Comparison of ENCODE assay signal across 9 mouse cellular contexts in the genomic region with DNA sequence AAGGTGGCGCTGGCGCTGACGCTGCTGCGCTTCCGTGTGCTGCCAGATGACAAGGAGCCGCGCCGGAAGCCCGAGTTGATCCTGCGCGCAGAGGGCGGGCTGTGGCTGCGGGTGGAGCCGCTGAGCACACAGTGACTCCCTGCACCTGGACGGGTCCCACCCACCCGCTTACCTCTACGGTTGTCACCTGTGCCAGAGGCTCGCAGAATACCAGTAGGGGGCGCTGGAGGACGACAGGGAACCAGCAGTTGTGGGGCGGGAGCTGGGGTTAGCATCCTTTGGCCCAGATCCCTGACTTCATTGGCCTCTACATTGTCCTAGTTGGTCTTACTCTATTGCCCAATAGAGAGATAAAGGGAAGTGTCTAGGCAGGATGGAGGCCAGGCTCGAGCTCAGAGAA. TPM values are rescaled to one million over a fixed set of nuclear protein-coding genes. Genes with fewer than 3 reads are reported as not detected.
DNase-seq lines count a peak whose midpoint lies in the region; ATAC-seq and TF ChIP-seq lines count a peak whose summit lies in the region.
"Had no signal": no experiment of that assay in that cellular context is flagged by ENCODE, and none has a peak within 500 bp of the region (broad histone marks: within the 10 kb centered on the region; RNA-seq: fewer than 3 reads in every experiment).

No protein-coding gene starts in this region.

- H3K36me3 ChIP-seq in hindbrain, embryonic 15.5 days: no peaks in the 10 kb centered on the region
- H3K36me3 ChIP-seq in hindbrain, embryonic 10.5 days: peaks cover 13% of the 10 kb centered on the region; the same call in 1 of the 2 replicates
- H3K36me3 ChIP-seq in forebrain, postnatal 0 days (ENCODE audit: insufficient read depth): no peaks in the 10 kb centered on the region
- H3K36me3 ChIP-seq in liver, adult 2 months (ENCODE audit: control insufficient read depth, insufficient read depth, low read length): peaks cover 74% of the 10 kb centered on the region

- no peaks in the 10 kb centered on the region for H3K79me2 ChIP-seq in liver, adult 2 months (ENCODE audit: control insufficient read depth, insufficient read depth, low read length)

- no peak overlapping the region for H3K9ac ChIP-seq in hindbrain, embryonic 15.5 days
- H3K9ac ChIP-seq in forebrain, postnatal 0 days: no peak overlapping the region
- no peak overlapping the region for H3K9ac ChIP-seq in liver, adult 2 months (ENCODE audit: low read depth, low read length)

- 51% methylated on average over 22 of the region's 22 CpGs for WGBS in hindbrain, embryonic 15.5 days
- 47% methylated on average over 22 of the region's 22 CpGs for WGBS in hindbrain, embryonic 10.5 days
- WGBS in forebrain, postnatal 0 days: 42% methylated on average over 22 of the region's 22 CpGs
- 67% methylated on average over 22 of the region's 22 CpGs for WGBS in liver, adult 2 months

- no peaks in the 10 kb centered on the region for H3K4me1 ChIP-seq in hindbrain, embryonic 15.5 days (replicated peaks)
- H3K4me1 ChIP-seq in hindbrain, embryonic 10.5 days (replicated peaks): no peaks in the 10 kb centered on the region
- no peaks in the 10 kb centered on the region for H3K4me1 ChIP-seq in forebrain, postnatal 0 days (ENCODE audit: insufficient read depth)
- H3K4me1 ChIP-seq in liver, adult 2 months (ENCODE audit: control insufficient read depth, insufficient read depth, low read length): peaks cover 4% of the 10 kb centered on the region

- no peak for TF ChIP-seq POLR2A in liver, adult 2 months (IDR thresholded peaks at IDR 0.05; ENCODE audit: extremely low read depth, insufficient read depth, low read length)

- DNase-seq in hindbrain, embryonic 10.5 days (ENCODE audit: low spot score): no peak
- DNase-seq in T-cell, adult 2 months (ENCODE audit: low spot score): peak; percentile 23
- no peak for DNase-seq in forebrain, postnatal 0 days
- DNase-seq in liver, adult 2 months (ENCODE audit: extremely low read depth, low read depth, low spot score): peak; percentile 72
- peak; percentile 1 for DNase-seq in retina, postnatal 1 day
- DNase-seq in spleen, postnatal 36 days (ENCODE audit: low spot score in 2 of 2): no peak
- no peak for DNase-seq in gastrocnemius, postnatal 14 days

- H3K9me3 ChIP-seq in hindbrain, embryonic 15.5 days: peaks cover 7% of the 10 kb centered on the region; the same call in 1 of the 2 replicates
- peaks cover 16% of the 10 kb centered on the region for H3K9me3 ChIP-seq in hindbrain, embryonic 10.5 days
- H3K9me3 ChIP-seq in forebrain, postnatal 0 days (ENCODE audit: low read length): peaks cover 10% of the 10 kb centered on the region; the same call in 1 of the 2 replicates

- no peak overlapping the region for H3K4me3 ChIP-seq in hindbrain, embryonic 15.5 days
- no peak overlapping the region for H3K4me3 ChIP-seq in hindbrain, embryonic 10.5 days
- no peak overlapping the region for H3K4me3 ChIP-seq in forebrain, postnatal 0 days (ENCODE audit: low read depth, low read length)
- H3K4me3 ChIP-seq in liver, adult 2 months (ENCODE audit: insufficient read depth, low read depth, low read length): no peak overlapping the region

- intact Hi-C loops in gastrocnemius, postnatal 14 days (cut with DNase I; ENCODE audit: low total_unique reads): no loop called here

- H3K27ac ChIP-seq in hindbrain, embryonic 15.5 days (replicated peaks): no peak overlapping the region
- no peak overlapping the region for H3K27ac ChIP-seq in hindbrain, embryonic 10.5 days
- no peak overlapping the region for H3K27ac ChIP-seq in forebrain, postnatal 0 days (ENCODE audit: low read depth, low read length)
- H3K27ac ChIP-seq in liver, adult 2 months (replicated peaks; ENCODE audit: insufficient read depth, low read depth, low read length): no peak overlapping the region
- H3K27ac ChIP-seq: macrophage had no signal

- no peak for ATAC-seq in hindbrain, embryonic 15.5 days (ENCODE audit: low FRiP score, low read depth)
- ATAC-seq in forebrain, postnatal 0 days: no peak

- TF ChIP-seq CTCF in forebrain, postnatal 0 days (IDR thresholded peaks at IDR 0.05; ENCODE audit: low read depth): no peak
- TF ChIP-seq CTCF in liver, adult 2 months (IDR thresholded peaks at IDR 0.05; ENCODE audit: low read depth, low read length): peak; percentile 65

- peak overlapping the region; percentile 23; the same call in 1 of the 2 replicates for H3K4me2 ChIP-seq in hindbrain, embryonic 15.5 days
- 0 out of 2 replicates have a peak overlapping the region, but pooled peaks have one; percentile 13 for H3K4me2 ChIP-seq in forebrain, postnatal 0 days (ENCODE audit: low read depth)

- no peaks in the 10 kb centered on the region for H3K27me3 ChIP-seq in hindbrain, embryonic 15.5 days
- H3K27me3 ChIP-seq in hindbrain, embryonic 10.5 days (ENCODE audit: insufficient read depth, poor library complexity, severe bottlenecking): no peaks in the 10 kb centered on the region
- H3K27me3 ChIP-seq in forebrain, postnatal 0 days (ENCODE audit: insufficient read depth, low read length): no peaks in the 10 kb centered on the region
- H3K27me3 ChIP-seq in liver, adult 2 months (ENCODE audit: control insufficient read depth, insufficient read depth, low read length): no peaks in the 10 kb centered on the region

RNA-seq across cellular contexts. Expression of gene Cyp4f15, which starts 17.4 kb away (rescaled TPM):
- polyA plus RNA-seq in hindbrain, embryonic 15.5 days (2015; fragmentation: Nextera tagmentation; extraction: Ambion mirVana): 2.4 and 3.5 TPM in 2 replicates
- polyA plus RNA-seq in hindbrain, embryonic 10.5 days (2016; fragmentation: Nextera tagmentation; extraction: Ambion mirVana): 2.3 and 3.8 TPM in 2 replicates
- 4.2 and 9.0 TPM in 2 replicates for total RNA-seq in forebrain, postnatal 0 days (2014; rRNA removed)
- polyA plus RNA-seq in forebrain, postnatal 0 days (2015; fragmentation: Nextera tagmentation; extraction: Ambion mirVana): 1.6 and 2.9 TPM in 2 replicates
- total RNA-seq in liver, adult 2 months (2014; rRNA removed): 161 and 210 TPM in 2 replicates
- polyA plus RNA-seq in liver, adult 2 months (2012; rRNA removed): 202 and 205 TPM in 2 replicates
- not detected for total RNA-seq in gastrocnemius, postnatal 14 days (2021)
- polyA plus RNA-seq: macrophage had no signal

RNA-seq across cellular contexts. Expression of gene Cyp4f40, which starts 44.1 kb away (rescaled TPM):
- polyA plus RNA-seq in hindbrain, embryonic 15.5 days (2015; fragmentation: Nextera tagmentation; extraction: Ambion mirVana): 0.16 TPM in 1 of 2 replicates, not detected in the other
- polyA plus RNA-seq in hindbrain, embryonic 10.5 days (2016; fragmentation: Nextera tagmentation; extraction: Ambion mirVana): not detected in 2 replicates
- not detected in 2 replicates for total RNA-seq in forebrain, postnatal 0 days (2014; rRNA removed)
- polyA plus RNA-seq in forebrain, postnatal 0 days (2015; fragmentation: Nextera tagmentation; extraction: Ambion mirVana): 0.16 TPM in 1 of 2 replicates, not detected in the other
- total RNA-seq in liver, adult 2 months (2014; rRNA removed): not detected in 2 replicates
- 0.07 TPM in 1 of 2 replicates, not detected in the other for polyA plus RNA-seq in liver, adult 2 months (2012; rRNA removed)
- total RNA-seq in gastrocnemius, postnatal 14 days (2021): not detected
- polyA plus RNA-seq: macrophage had no signal

Comparison
In these comparisons a context has a peak if more than half of its experiments do, and no peak if none do; other contexts are left out.
1. DNase-seq: peak in T-cell, adult 2 months (single experiment), liver, adult 2 months (single experiment) and retina, postnatal 1 day (single experiment); none in hindbrain, embryonic 10.5 days (single experiment), forebrain, postnatal 0 days (single experiment), spleen, postnatal 36 days (0 of 2) and gastrocnemius, postnatal 14 days (single experiment).
2. RNA of gene Cyp4f15, which starts 17.4 kb away (polyA plus RNA-seq): 202 to 205 TPM in liver, adult 2 months; 2.4 to 3.5 TPM in hindbrain, embryonic 15.5 days, 1.6 to 2.9 TPM in forebrain, postnatal 0 days and 2.3 to 3.8 TPM in hindbrain, embryonic 10.5 days; every median in the first group is over 10 times any median in the second.